Mouse (Mus musculus): ENCODE results near the gene Vmn2r48. TPM values are rescaled to one million over a fixed set of nuclear protein-coding genes. Genes with fewer than 3 reads are reported as not detected.

Gene Vmn2r48
- not detected for polyA plus RNA-seq (2014; fragmentation: Illumina TruSeq; extraction: RNeasy Lipid Tissue Mini Kit (QIAGEN cat#74804); ENCODE audit: low read depth, low replicate concordance)

DNA sequence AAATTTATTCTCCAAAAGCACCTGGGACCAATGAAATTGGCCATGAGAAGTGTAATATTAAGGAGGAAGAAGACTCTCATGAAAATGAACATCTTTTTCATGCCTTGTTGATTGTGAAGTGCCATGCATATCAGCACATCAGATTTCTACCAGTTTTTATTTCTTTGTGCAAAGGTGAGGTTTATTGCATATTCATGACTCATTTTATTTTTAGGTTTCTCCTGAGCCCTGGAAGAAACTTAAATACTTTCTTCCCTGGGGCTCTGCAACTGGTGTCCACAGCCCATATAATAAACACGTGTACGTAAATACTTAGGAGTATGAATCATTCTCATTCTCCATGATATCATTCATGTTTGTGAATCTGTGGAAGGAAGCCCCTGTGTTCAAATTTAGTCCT lies at the start of gene Vmn2r48:
Gene Vmn2r48, minus strand, starts transcription at position 101 of the 400 bp plus-strand sequence.

DNA sequence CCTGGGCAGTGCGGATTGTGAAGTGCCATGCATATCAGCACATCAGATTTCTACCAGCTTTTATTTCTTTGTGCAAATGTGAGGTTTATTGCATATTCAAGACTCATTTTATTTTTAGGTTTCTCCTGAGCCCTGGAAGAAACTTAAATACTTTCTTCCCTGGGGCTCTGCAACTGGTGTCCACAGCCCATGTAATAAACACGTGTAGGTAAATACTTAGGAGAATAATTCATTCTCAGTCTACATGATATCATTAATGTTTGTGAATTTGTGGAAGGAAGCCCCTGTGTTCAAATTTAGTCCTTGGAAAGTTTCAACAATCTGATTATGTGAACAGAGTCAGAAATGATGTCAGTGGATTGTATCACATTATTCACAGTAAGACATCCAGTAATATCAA lies 38.8 kb upstream of the Vmn2r48 start, which contains the start of gene Vmn2r49:
Gene Vmn2r49, minus strand, starts transcription at position 101 of the 400 bp plus-strand sequence.

Other genes with a start within 250 kb of the Vmn2r48 start
- gene Vmn2r46, start 183.0 kb downstream of the Vmn2r48 start, polyA plus RNA-seq (2014; fragmentation: Illumina TruSeq; extraction: RNeasy Lipid Tissue Mini Kit (QIAGEN cat#74804); ENCODE audit: low read depth, low replicate concordance): not detected
- gene Vmn2r47, start 112.3 kb downstream of the Vmn2r48 start, polyA plus RNA-seq (2014; fragmentation: Illumina TruSeq; extraction: RNeasy Lipid Tissue Mini Kit (QIAGEN cat#74804); ENCODE audit: low read depth, low replicate concordance): not detected
- not detected for gene Vmn2r49, start 38.7 kb upstream of the Vmn2r48 start, polyA plus RNA-seq (2014; fragmentation: Illumina TruSeq; extraction: RNeasy Lipid Tissue Mini Kit (QIAGEN cat#74804); ENCODE audit: low read depth, low replicate concordance)
- not detected for gene Vmn2r50, start 99.7 kb upstream of the Vmn2r48 start, polyA plus RNA-seq (2014; fragmentation: Illumina TruSeq; extraction: RNeasy Lipid Tissue Mini Kit (QIAGEN cat#74804); ENCODE audit: low read depth, low replicate concordance)
- gene Vmn2r51, start 152.2 kb upstream of the Vmn2r48 start, polyA plus RNA-seq (2014; fragmentation: Illumina TruSeq; extraction: RNeasy Lipid Tissue Mini Kit (QIAGEN cat#74804); ENCODE audit: low read depth, low replicate concordance): not detected
- not detected for gene Vmn2r52, start 223.0 kb upstream of the Vmn2r48 start, polyA plus RNA-seq (2014; fragmentation: Illumina TruSeq; extraction: RNeasy Lipid Tissue Mini Kit (QIAGEN cat#74804); ENCODE audit: low read depth, low replicate concordance)

All from adipose tissue, adult 10 weeks (tissue).